Mouse (Mus musculus) kidney, embryonic 14.5 days (tissue): ENCODE data around the gene Tmem235. TPM values are rescaled to one million over a fixed set of nuclear protein-coding genes. Genes with fewer than 3 reads are reported as not detected.
A peak's percentile ranks its signal among the peaks of the same experiment; 100 is the strongest.

Experiments
- ATAC-seq: fragments of 200-750 bp; cut with Nextera tagmentation; 2 replicates; pipeline ENCODE4 v1.8.0; 2017; ENCODE audit warnings: moderate number of reproducible peaks, mild to moderate bottlenecking, moderate TSS enrichment, moderate library complexity; ENCODE audit not compliant: low FRiP score, low TSS enrichment
- H3K27ac ChIP-seq: fragments of 300-500 bp; sonication (generic); 2 replicates; pipeline ENCODE4 v1.5.1; 2014; ENCODE audit warnings: low read depth, mild to moderate bottlenecking, low read length, moderate library complexity, mixed read lengths
- H3K27me3 ChIP-seq: fragments of 300-500 bp; sonication (generic); 2 replicates; pipeline ENCODE4 v1.6.1; 2014; ENCODE audit warnings: mild to moderate bottlenecking, low read length; ENCODE audit not compliant: control insufficient read depth, insufficient read depth
- H3K36me3 ChIP-seq: fragments of 300-500 bp; sonication (generic); 2 replicates; pipeline ENCODE4 v1.6.1; 2014; ENCODE audit warnings: low read length, mixed read lengths; ENCODE audit not compliant: control insufficient read depth, insufficient read depth
- H3K4me1 ChIP-seq: fragments of 300-500 bp; sonication (generic); 2 replicates; pipeline ENCODE4 v1.6.1; 2014; ENCODE audit warnings: low read length, mixed read lengths; ENCODE audit not compliant: control insufficient read depth, insufficient read depth
- H3K4me2 ChIP-seq: fragments of 300-500 bp; sonication (generic); replicated peaks from 2 replicates; pipeline ENCODE4 v1.6.1; 2014; ENCODE audit warnings: low read depth, mild to moderate bottlenecking, low read length
- H3K4me3 ChIP-seq: fragments of 300-500 bp; sonication (generic); 2 replicates; pipeline ENCODE4 v1.5.1; 2014; ENCODE audit warnings: mild to moderate bottlenecking, low read length
- H3K9ac ChIP-seq: fragments of 300-500 bp; sonication (generic); 2 replicates; pipeline ENCODE4 v1.6.1; 2014; ENCODE audit warnings: low read depth, mild to moderate bottlenecking, low read length, moderate library complexity
- H3K9me3 ChIP-seq: fragments of 300-500 bp; sonication (generic); 2 replicates; pipeline ENCODE4 v1.6.1; 2016; ENCODE audit warnings: low read length; ENCODE audit not compliant: control insufficient read depth
- WGBS: fragments of 180-500 bp; shearing (Covaris S2); extraction: QIAGEN DNeasy Blood & Tissue Kit; methylation state at CpG from one replicate; pipeline ENCODE4 v1.1.7; 2014; 5-methylcytosine and 5-hydroxymethylcytosine counted together
- polyA plus RNA-seq: library from polyadenylated mRNA; unstranded; fragments of >200 nt; fragmentation: Nextera tagmentation; extraction: Ambion mirVana; gene quantifications from 2 replicates; pipeline ENCODE4 v1.2.1, GENCODE M21; 2014

The Tmem235 gene
- polyA plus RNA-seq, 1 experiment from 2014 or later = not detected

GRCm38 (mm10) chr11:117843434-117843833 is 17.1 kb upstream of the Tmem235 start:
- Histone ChIP-seq H3K9me3 (no peaks in the 10 kb centered on the region), H3K27ac (no peak overlapping the region), H3K4me3 (no peak overlapping the region), H3K4me2 (no peak overlapping the region), H3K27me3 (no peaks in the 10 kb centered on the region), H3K36me3 (no peaks in the 10 kb centered on the region), H3K4me1 (peaks cover 11% of the 10 kb centered on the region), H3K9ac (no peak overlapping the region)
- WGBS = 81% methylated on average over 2 of the region's 2 CpGs
- no peak for ATAC-seq

- Histone ChIP-seq H3K9ac (no peak overlapping the region), H3K4me1 (peaks cover 16% of the 10 kb centered on the region), H3K4me3 (no peak overlapping the region), H3K27ac (no peak overlapping the region), H3K4me2 (no peak overlapping the region), H3K27me3 (no peaks in the 10 kb centered on the region), H3K9me3 (no peaks in the 10 kb centered on the region), H3K36me3 (no peaks in the 10 kb centered on the region)
- WGBS = 61% methylated on average over 2 of the region's 2 CpGs
- no peak for ATAC-seq
Measured at GRCm38 (mm10) chr11:117844997-117845396, 15.6 kb upstream of the Tmem235 start.

GRCm38 (mm10) chr11:117845651-117846050 is 14.9 kb upstream of the Tmem235 start:
- Histone ChIP-seq H3K4me3 (no peak overlapping the region), H3K9ac (no peak overlapping the region), H3K9me3 (no peaks in the 10 kb centered on the region), H3K27me3 (no peaks in the 10 kb centered on the region), H3K27ac (no peak overlapping the region), H3K36me3 (no peaks in the 10 kb centered on the region), H3K4me2 (no peak overlapping the region), H3K4me1 (peaks cover 22% of the 10 kb centered on the region)
- 76% methylated on average over 2 of the region's 2 CpGs for WGBS
- ATAC-seq = no peak

GRCm38 (mm10) chr11:117846640-117847039 is 13.9 kb upstream of the Tmem235 start:
- Histone ChIP-seq H3K27me3 (no peaks in the 10 kb centered on the region), H3K36me3 (0 out of 2 replicates have a peak, but pooled peaks cover under 1% of the 10 kb centered on the region), H3K4me3 (no peak overlapping the region), H3K9ac (no peak overlapping the region), H3K4me2 (no peak overlapping the region), H3K9me3 (no peaks in the 10 kb centered on the region), H3K27ac (no peak overlapping the region), H3K4me1 (peaks cover 22% of the 10 kb centered on the region)
- ATAC-seq = no peak
- 58% methylated on average over 5 of the region's 5 CpGs for WGBS

- H3K4me3 ChIP-seq = peak overlapping the region; percentile 72; the same call in 1 of the 2 replicates
Measured at GRCm38 (mm10) chr11:117847593-117848215, 12.8 kb upstream of the Tmem235 start.

GRCm38 (mm10) chr11:117848271-117848984 is 12.1 kb upstream of the Tmem235 start:
- Histone ChIP-seq H3K27me3 (no peaks in the 10 kb centered on the region), H3K4me2 (peak overlapping the region; percentile 90), H3K27ac (peak overlapping the region; percentile 97), H3K4me3 (peak overlapping the region; percentile 72), H3K36me3 (peaks cover 17% of the 10 kb centered on the region), H3K9me3 (no peaks in the 10 kb centered on the region), H3K9ac (peak overlapping the region; percentile 78), H3K4me1 (peaks cover 22% of the 10 kb centered on the region)
- 4% methylated on average over 19 of the region's 19 CpGs for WGBS
- ATAC-seq = peak; percentile 82

More at GRCm38 (mm10) chr11:117847593-117848215, 12.8 kb upstream of the Tmem235 start:
- no peak for ATAC-seq
- H3K9me3 ChIP-seq = no peaks in the 10 kb centered on the region
- H3K4me2 ChIP-seq = peak overlapping the region; percentile 90
- peaks cover 22% of the 10 kb centered on the region for H3K4me1 ChIP-seq
- peak overlapping the region; percentile 97 for H3K27ac ChIP-seq
- peak overlapping the region; percentile 78 for H3K9ac ChIP-seq
- H3K36me3 ChIP-seq = peaks cover 9% of the 10 kb centered on the region
- H3K27me3 ChIP-seq = no peaks in the 10 kb centered on the region
- WGBS = 71% methylated on average over 7 of the region's 7 CpGs

- H3K27ac ChIP-seq = peak within 1 kb of the TSS; percentile 97
- peak within 1 kb of the TSS; percentile 87 for H3K9ac ChIP-seq
- peaks cover 24% of the 10 kb centered on the region for H3K36me3 ChIP-seq
- peak within 1 kb of the TSS; percentile 90 for H3K4me2 ChIP-seq
- H3K4me3 ChIP-seq = peak within 1 kb of the TSS; percentile 72
- H3K4me1 ChIP-seq = peaks cover 22% of the 10 kb centered on the region
- H3K27me3 ChIP-seq = no peaks in the 10 kb centered on the region
- under 1% methylated on average over 51 of the region's 51 CpGs for WGBS
- ATAC-seq = peak; percentile 94
- no peaks in the 10 kb centered on the region for H3K9me3 ChIP-seq
Measured at GRCm38 (mm10) chr11:117848985-117849671, 11.4 kb upstream of the Tmem235 start, which contains the start of gene Birc5. TSS of gene Birc5 (plus strand) at chr11:117849251.

GRCm38 (mm10) chr11:117852875-117853274 is 7.7 kb upstream of the Tmem235 start:
- Histone ChIP-seq H3K4me1 (peaks cover 16% of the 10 kb centered on the region), H3K4me2 (no peak overlapping the region), H3K36me3 (peaks cover 56% of the 10 kb centered on the region), H3K27ac (no peak overlapping the region), H3K9me3 (0 out of 2 replicates have a peak, but pooled peaks cover 2% of the 10 kb centered on the region), H3K4me3 (no peak overlapping the region), H3K27me3 (no peaks in the 10 kb centered on the region), H3K9ac (no peak overlapping the region)
- 83% methylated on average over 3 of the region's 3 CpGs for WGBS
- no peak for ATAC-seq
